Mouse (Mus musculus) megakaryocyte, adult 5-6 weeks (primary cell): ENCODE measurements around the gene Fkbp1b. TPM values are rescaled to one million over a fixed set of nuclear protein-coding genes. Genes with fewer than 3 reads are reported as not detected.

ENCODE experiments used
- total RNA-seq, 2 experiments: library from RNA; stranded (forward) in 1 of 2; stranded (reverse) in 1 of 2; fragments of 153-499, 151-499 nt in 1 of 2; fragments of 221-1000, 200-1000 nt in 1 of 2; gene quantifications; 2 replicates each; pipeline versions ENCODE4 v1.2.3 to v1.2.4; 2015 to 2017

The Fkbp1b gene
- total RNA-seq, 2 experiments from 2014 or later: 49.7 to 64.7 TPM

Other genes starting within 250 kb of the Fkbp1b start
- gene Itsn2, start 249.0 kb downstream of the Fkbp1b start, total RNA-seq (2015): 94.6 and 113 TPM in 2 replicates
- gene Itsn2, start 249.0 kb downstream of the Fkbp1b start, total RNA-seq (2017): 201 and 212 TPM in 2 replicates
- gene Gm3625, start 248.7 kb downstream of the Fkbp1b start, total RNA-seq (2015): not detected in 2 replicates
- gene Gm3625, start 248.7 kb downstream of the Fkbp1b start, total RNA-seq (2017): not detected in 2 replicates
- gene Fam228a, start 103.2 kb downstream of the Fkbp1b start, total RNA-seq (2015): not detected in 2 replicates
- not detected in 2 replicates for gene Fam228a, start 103.2 kb downstream of the Fkbp1b start, total RNA-seq (2017)
- gene Pfn4, start 72.6 kb downstream of the Fkbp1b start, total RNA-seq (2015): 0.11 TPM in 1 of 2 replicates, not detected in the other
- not detected in 2 replicates for gene Pfn4, start 72.6 kb downstream of the Fkbp1b start, total RNA-seq (2017)
- gene Fam228b, start 72.3 kb downstream of the Fkbp1b start, total RNA-seq (2015): 1.1 TPM in 1 of 2 replicates, not detected in the other
- gene Fam228b, start 72.3 kb downstream of the Fkbp1b start, total RNA-seq (2017): not detected in 2 replicates
- gene Sf3b6, start 24.0 kb downstream of the Fkbp1b start, total RNA-seq (2015): 220 and 242 TPM in 2 replicates
- gene Sf3b6, start 24.0 kb downstream of the Fkbp1b start, total RNA-seq (2017): 122 and 137 TPM in 2 replicates
- gene Wdcp, start 1.7 kb upstream of the Fkbp1b start, total RNA-seq (2015): 17.6 and 24.2 TPM in 2 replicates
- 4.3 and 12.0 TPM in 2 replicates for gene Wdcp, start 1.7 kb upstream of the Fkbp1b start, total RNA-seq (2017)
- gene Mfsd2b, start 32.8 kb upstream of the Fkbp1b start, total RNA-seq (2015): 0.40 and 3.2 TPM in 2 replicates
- gene Mfsd2b, start 32.8 kb upstream of the Fkbp1b start, total RNA-seq (2017): 0.81 and 1.2 TPM in 2 replicates
- gene Ubxn2a, start 66.1 kb upstream of the Fkbp1b start, total RNA-seq (2015): 9.1 and 10.9 TPM in 2 replicates
- 18.6 and 22.8 TPM in 2 replicates for gene Ubxn2a, start 66.1 kb upstream of the Fkbp1b start, total RNA-seq (2017)
- 79.0 and 90.2 TPM in 2 replicates for gene Atad2b, start 75.8 kb upstream of the Fkbp1b start, total RNA-seq (2015)
- gene Atad2b, start 75.8 kb upstream of the Fkbp1b start, total RNA-seq (2017): 56.8 and 63.5 TPM in 2 replicates